Mouse (Mus musculus) CH12.LX (cell line): ENCODE measurements around the gene Upk3a.

ENCODE experiments used
- CTCF ChIP-seq, 2 experiments: IDR thresholded peaks in 1 of 2; conservative IDR thresholded peaks in 1 of 2; 2 replicates each; pipeline ENCODE4 v1.5.1; 2011 to 2012; ENCODE audit warnings: low read depth in 2 of 2, low read length in 2 of 2, improper control_type of control experiment in 1 of 2, inconsistent platforms in 1 of 2, mild to moderate bottlenecking in 1 of 2, moderate library complexity in 1 of 2
- RAD21 ChIP-seq: IDR thresholded peaks from 2 replicates; pipeline ENCODE4 v1.6.1; 2011; ENCODE audit warnings: low read depth, mild to moderate bottlenecking, low read length, improper control_type of control experiment, moderate library complexity

DNA sequence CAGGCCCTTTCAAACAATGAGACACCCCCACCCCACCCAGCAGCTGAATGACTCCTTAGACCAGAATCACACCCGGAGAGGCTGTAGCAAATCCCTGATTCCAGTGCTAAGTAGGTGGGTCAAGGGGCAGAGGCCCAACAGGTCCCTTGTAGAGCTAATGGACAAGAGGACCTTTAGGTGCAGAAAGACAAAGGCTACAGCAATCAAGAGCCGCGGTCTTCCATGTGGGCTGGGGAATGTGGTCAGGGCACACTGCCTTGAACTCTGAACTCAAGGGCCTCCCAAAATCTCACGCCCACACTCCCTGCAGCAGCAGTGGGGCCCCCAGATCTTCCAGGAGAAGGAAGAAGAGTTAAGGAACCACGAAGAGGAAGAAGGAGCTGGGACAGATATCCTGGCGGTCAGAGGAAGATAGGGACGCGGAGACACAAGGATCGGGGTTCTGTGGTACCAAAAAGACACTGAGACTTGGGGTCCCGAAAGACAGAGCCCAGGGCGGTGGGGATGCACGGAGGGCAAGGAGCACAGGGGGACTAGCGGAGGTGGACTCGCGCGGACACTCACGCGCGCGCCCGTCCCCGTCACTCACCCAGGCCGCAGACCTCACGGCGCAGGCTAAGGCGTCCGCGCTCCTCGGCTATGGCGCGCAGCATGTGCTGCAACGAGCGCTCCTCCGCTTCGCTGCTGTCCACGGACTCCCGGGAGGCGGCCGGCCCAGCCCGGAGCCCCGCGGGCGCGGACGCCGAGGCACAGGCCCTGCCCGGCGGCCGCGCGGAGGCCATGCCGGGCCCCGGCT lies 29.7 kb upstream of the Upk3a start:
- TF ChIP-seq CTCF (conservative IDR thresholded peaks at IDR 0.05 in 1 of 2, IDR thresholded peaks at IDR 0.05 in 1 of 2; ENCODE audit: low read depth in 2 of 2, low read length in 2 of 2) (no peak), RAD21 (no peak)
